Mouse (Mus musculus) forebrain, embryonic 15.5 days (tissue): ENCODE data around the gene Wfdc5. TPM values are rescaled to one million over a fixed set of nuclear protein-coding genes. Genes with fewer than 3 reads are reported as not detected.
A peak's percentile ranks its signal among the peaks of the same experiment; 100 is the strongest.

Experiments used
- ATAC-seq: fragments of 200-750 bp; cut with Nextera tagmentation; replicated peaks from 2 replicates; pipeline ENCODE4 v1.8.0; 2017; ENCODE audit warnings: mild to moderate bottlenecking, moderate TSS enrichment, moderate library complexity
- H3K27ac ChIP-seq: fragments of 300-500 bp; sonication (generic); replicated peaks from 2 replicates; pipeline ENCODE4 v1.5.1; 2015; ENCODE audit warnings: mild to moderate bottlenecking, inconsistent platforms
- H3K27me3 ChIP-seq: fragments of 300-500 bp; sonication (generic); 2 replicates; pipeline ENCODE4 v1.6.1; 2015; ENCODE audit warnings: inconsistent platforms
- H3K36me3 ChIP-seq: fragments of 300-500 bp; sonication (generic); 2 replicates; pipeline ENCODE4 v1.6.1; 2015; ENCODE audit warnings: mild to moderate bottlenecking, inconsistent platforms
- H3K4me1 ChIP-seq: fragments of 300-500 bp; sonication (generic); 2 replicates; pipeline ENCODE4 v1.6.1; 2015; ENCODE audit warnings: inconsistent platforms
- H3K4me2 ChIP-seq: fragments of 300-500 bp; sonication (generic); replicated peaks from 2 replicates; pipeline ENCODE4 v1.6.1; 2015; ENCODE audit warnings: mild to moderate bottlenecking, inconsistent platforms
- H3K4me3 ChIP-seq: fragments of 300-500 bp; sonication (generic); 2 replicates; pipeline ENCODE4 v1.5.1; 2015; ENCODE audit warnings: mild to moderate bottlenecking, inconsistent platforms
- H3K9ac ChIP-seq: fragments of 300-500 bp; sonication (generic); replicated peaks from 2 replicates; pipeline ENCODE4 v1.6.1; 2015; ENCODE audit warnings: mild to moderate bottlenecking, inconsistent platforms
- H3K9me3 ChIP-seq: fragments of 300-500 bp; sonication (generic); 2 replicates; pipeline ENCODE4 v1.6.1; 2016; ENCODE audit warnings: inconsistent platforms
- WGBS: fragments of 180-500 bp; shearing (Covaris S2); methylation state at CpG from one replicate; pipeline ENCODE4 v1.1.7; 2015; ENCODE audit warnings: mixed read lengths; 5-methylcytosine and 5-hydroxymethylcytosine counted together
- polyA plus RNA-seq: library from polyadenylated mRNA; unstranded; fragments of >200 nt; fragmentation: Nextera tagmentation; extraction: Ambion mirVana; gene quantifications from 2 replicates; pipeline ENCODE4 v1.2.1, GENCODE M21; 2015

Gene Wfdc5
- polyA plus RNA-seq, 1 experiment from 2014 or later, result not detected

DNA sequence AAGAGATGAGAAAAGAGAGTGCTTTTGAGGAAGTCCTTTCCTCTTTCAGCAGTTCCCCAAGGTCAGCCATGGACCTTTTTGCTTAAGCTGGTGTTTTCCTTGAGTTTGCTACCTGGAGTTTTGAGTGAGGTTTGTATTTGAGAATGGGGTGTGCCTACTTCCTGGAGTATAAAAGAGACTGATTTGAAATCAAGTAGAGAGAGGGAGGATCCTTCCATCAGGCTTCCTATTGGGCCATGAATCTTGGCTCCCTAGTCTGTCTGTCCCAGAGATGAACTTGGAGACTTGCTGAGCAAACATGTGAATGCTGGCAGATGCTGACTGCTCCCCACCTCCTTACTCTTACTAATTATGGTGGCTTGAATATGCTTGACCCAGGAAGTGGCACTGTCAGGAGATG lies 9.7 kb upstream of the Wfdc5 start:
- no peak for ATAC-seq
- Histone ChIP-seq H3K9ac (no peak overlapping the region), H3K27me3 (no peaks in the 10 kb centered on the region)

GRCm38 (mm10) chr2:164190576-164190975 lies 8.0 kb upstream of the Wfdc5 start, which contains the start of gene Wfdc12:
Gene Wfdc12 (minus strand): TSS chr2:164190608.
- WGBS, result 81% methylated on average over 6 of the region's 6 CpGs

More for the DNA sequence above, 9.7 kb upstream of the Wfdc5 start:
- no peak overlapping the region for H3K27ac ChIP-seq
- no peak overlapping the region for H3K4me2 ChIP-seq
- H3K9me3 ChIP-seq, result no peaks in the 10 kb centered on the region
- H3K4me3 ChIP-seq, result no peak overlapping the region
- H3K36me3 ChIP-seq, result no peaks in the 10 kb centered on the region
- no peaks in the 10 kb centered on the region for H3K4me1 ChIP-seq

DNA sequence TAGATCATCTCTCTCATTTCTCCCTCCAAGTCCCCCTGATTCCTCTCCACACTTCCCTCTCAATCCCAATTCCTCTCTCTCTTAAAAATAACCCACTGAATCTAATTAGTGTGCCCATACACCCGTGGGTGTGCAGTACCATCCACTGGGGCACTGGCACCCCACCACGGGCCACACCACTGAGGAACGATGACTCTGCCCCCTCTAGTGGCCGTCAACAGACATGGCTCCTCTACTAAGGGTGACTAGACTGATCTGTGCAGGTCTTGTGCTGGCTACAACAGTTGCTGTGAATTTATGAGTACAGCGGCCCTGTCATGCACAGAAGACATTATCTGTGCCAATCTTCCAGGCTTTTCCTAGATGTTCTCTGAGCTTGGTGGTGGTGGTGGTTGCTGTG lies 6.2 kb upstream of the Wfdc5 start:
- Histone ChIP-seq H3K4me3 (no peak overlapping the region), H3K27me3 (no peaks in the 10 kb centered on the region), H3K9ac (no peak overlapping the region), H3K9me3 (no peaks in the 10 kb centered on the region), H3K36me3 (no peaks in the 10 kb centered on the region), H3K4me1 (no peaks in the 10 kb centered on the region), H3K27ac (no peak overlapping the region), H3K4me2 (no peak overlapping the region)
- no peak for ATAC-seq
- 27% methylated on average over 5 of the region's 5 CpGs for WGBS

More at GRCm38 (mm10) chr2:164190576-164190975, 8.0 kb upstream of the Wfdc5 start, which contains the start of gene Wfdc12:
- no peaks in the 10 kb centered on the region for H3K27me3 ChIP-seq
- H3K27ac ChIP-seq, result no peak within 1 kb of the TSS
- H3K36me3 ChIP-seq, result no peaks in the 10 kb centered on the region
- H3K4me1 ChIP-seq, result no peaks in the 10 kb centered on the region
- H3K4me3 ChIP-seq, result no peak within 1 kb of the TSS
- no peak for ATAC-seq
- no peak within 1 kb of the TSS for H3K4me2 ChIP-seq
- no peak within 1 kb of the TSS for H3K9ac ChIP-seq
- no peaks in the 10 kb centered on the region for H3K9me3 ChIP-seq

DNA sequence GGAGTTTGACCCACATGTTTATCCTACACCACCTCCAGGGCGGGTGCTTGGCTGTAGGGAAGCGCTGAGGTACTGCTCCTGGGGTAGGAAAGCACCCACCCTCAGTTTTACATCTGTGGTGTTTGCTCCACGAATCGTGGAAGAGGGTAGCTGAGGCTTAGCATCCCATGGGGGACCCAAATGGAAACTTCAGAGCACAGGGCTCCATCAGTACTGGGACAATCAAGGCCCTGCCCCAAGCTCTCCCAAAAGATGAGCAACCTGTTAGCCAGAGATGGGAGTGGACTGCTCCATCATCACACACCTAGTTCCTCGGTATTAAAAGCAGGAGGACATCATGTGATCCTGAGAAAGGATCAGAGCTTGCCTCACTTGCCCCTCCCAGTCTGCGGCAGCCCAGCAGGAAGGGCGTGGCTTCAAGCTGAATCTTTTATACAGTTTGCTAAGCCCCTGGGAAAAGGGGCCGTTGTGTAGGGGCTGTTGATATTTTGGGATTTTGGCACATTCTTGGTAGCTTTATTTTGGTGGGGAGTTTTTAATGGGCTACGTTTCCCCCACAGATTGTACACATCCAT lies 1.7 kb upstream of the Wfdc5 start:
- no peaks in the 10 kb centered on the region for H3K4me1 ChIP-seq
- ATAC-seq, result no peak
- H3K9ac ChIP-seq, result no peak overlapping the region
- no peaks in the 10 kb centered on the region for H3K27me3 ChIP-seq
- no peak overlapping the region for H3K4me2 ChIP-seq
- no peak overlapping the region for H3K27ac ChIP-seq
- H3K4me3 ChIP-seq, result no peak overlapping the region
- H3K9me3 ChIP-seq, result no peaks in the 10 kb centered on the region
- WGBS, result 44% methylated on average over 9 of the region's 9 CpGs
- no peaks in the 10 kb centered on the region for H3K36me3 ChIP-seq

- Histone ChIP-seq H3K9me3 (no peaks in the 10 kb centered on the region), H3K36me3 (no peaks in the 10 kb centered on the region), H3K4me2 (no peak overlapping the region), H3K4me1 (no peaks in the 10 kb centered on the region), H3K27ac (no peak overlapping the region), H3K4me3 (no peak overlapping the region), H3K27me3 (no peaks in the 10 kb centered on the region), H3K9ac (no peak overlapping the region)
- ATAC-seq, result no peak
- WGBS, result 61% methylated on average over 9 of the region's 9 CpGs
These were observed 798 bp upstream of the Wfdc5 start for GRCm38 (mm10) chr2:164183340-164183739.

DNA sequence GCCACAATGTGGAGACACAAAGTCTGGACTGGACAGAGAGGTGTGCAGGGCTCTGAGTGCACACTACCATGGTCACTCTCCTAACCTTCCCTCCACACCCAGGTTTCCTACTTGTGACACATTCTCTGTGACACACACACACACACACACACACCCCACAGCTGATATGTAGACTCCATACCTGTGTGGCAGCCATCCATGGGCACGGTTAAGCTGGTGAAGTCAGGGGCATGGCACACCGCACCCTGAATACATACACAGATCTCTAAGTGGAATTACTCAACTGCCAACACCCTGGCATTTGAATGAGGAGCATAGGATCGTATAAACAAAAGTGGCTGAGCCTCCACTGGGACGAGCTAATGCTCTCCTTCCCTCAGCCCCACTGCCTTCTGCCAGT lies 1.8 kb downstream of the Wfdc5 start:
- H3K27me3 ChIP-seq, result no peaks in the 10 kb centered on the region
- 91% methylated on average over 4 of the region's 4 CpGs for WGBS
- no peak for ATAC-seq
- H3K4me3 ChIP-seq, result no peak overlapping the region
- no peaks in the 10 kb centered on the region for H3K36me3 ChIP-seq
- no peaks in the 10 kb centered on the region for H3K4me1 ChIP-seq
- H3K27ac ChIP-seq, result no peak overlapping the region
- no peaks in the 10 kb centered on the region for H3K9me3 ChIP-seq
- no peak overlapping the region for H3K9ac ChIP-seq
- H3K4me2 ChIP-seq, result no peak overlapping the region

GRCm38 (mm10) chr2:164180124-164180523 lies 2.4 kb downstream of the Wfdc5 start:
- ATAC-seq, result no peak
- 43% methylated on average over 3 of the region's 3 CpGs for WGBS
- no peak overlapping the region for H3K4me2 ChIP-seq
- H3K4me1 ChIP-seq, result no peaks in the 10 kb centered on the region
- no peaks in the 10 kb centered on the region for H3K27me3 ChIP-seq
- H3K9ac ChIP-seq, result no peak overlapping the region
- no peak overlapping the region for H3K4me3 ChIP-seq
- H3K36me3 ChIP-seq, result no peaks in the 10 kb centered on the region
- H3K9me3 ChIP-seq, result no peaks in the 10 kb centered on the region
- H3K27ac ChIP-seq, result no peak overlapping the region

DNA sequence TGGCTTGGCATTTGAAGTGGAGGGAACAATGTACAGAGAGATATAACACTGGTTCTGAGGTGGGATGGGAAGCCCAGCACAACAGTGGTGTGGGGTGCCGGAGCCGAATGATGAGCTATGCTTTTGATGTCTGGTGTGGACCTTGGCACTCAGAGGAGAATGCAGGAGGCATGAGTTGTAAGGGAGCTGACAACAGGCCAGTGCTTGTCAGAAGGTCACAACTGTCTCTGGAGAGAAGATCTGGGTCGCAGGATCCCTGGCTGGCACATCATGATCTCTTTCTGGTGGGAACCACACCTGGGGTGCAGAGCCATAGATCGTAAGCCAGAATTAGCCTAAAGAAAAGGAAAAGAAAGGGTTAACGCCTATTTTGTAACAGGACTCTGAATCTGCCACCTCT lies 4.7 kb downstream of the Wfdc5 start:
- Histone ChIP-seq H3K36me3 (no peaks in the 10 kb centered on the region), H3K4me3 (no peak overlapping the region), H3K27me3 (peaks cover 6% of the 10 kb centered on the region; the same call in 1 of the 2 replicates), H3K9ac (no peak overlapping the region), H3K4me2 (no peak overlapping the region), H3K4me1 (no peaks in the 10 kb centered on the region), H3K9me3 (no peaks in the 10 kb centered on the region), H3K27ac (no peak overlapping the region)
- no peak for ATAC-seq
- 86% methylated on average over 5 of the region's 5 CpGs for WGBS

DNA sequence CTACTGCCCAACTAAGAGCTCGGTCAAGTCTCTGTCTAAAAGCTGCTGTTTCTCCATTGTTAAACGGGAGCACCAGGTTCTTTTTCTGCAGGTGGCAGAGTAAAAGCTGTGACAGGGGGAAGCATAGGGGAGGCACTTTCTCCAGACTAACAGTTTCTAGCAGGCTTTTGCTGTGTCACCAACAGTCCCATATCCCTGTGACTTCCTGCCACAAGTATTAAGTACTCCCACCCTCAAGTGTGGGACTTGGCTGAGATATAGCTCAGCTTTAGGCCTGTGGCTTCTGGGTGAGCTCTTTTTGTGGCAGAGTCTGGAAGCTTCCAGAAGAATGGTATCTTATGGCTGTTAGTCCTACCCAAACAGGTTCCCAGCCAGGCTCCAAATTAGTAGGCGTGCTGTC lies 6.7 kb downstream of the Wfdc5 start:
- peaks cover 3% of the 10 kb centered on the region for H3K4me1 ChIP-seq
- H3K9me3 ChIP-seq, result no peaks in the 10 kb centered on the region
- H3K27ac ChIP-seq, result no peak overlapping the region
- 72% methylated on average over 3 of the region's 3 CpGs for WGBS
- ATAC-seq, result no peak
- no peak overlapping the region for H3K4me3 ChIP-seq
- no peak overlapping the region for H3K4me2 ChIP-seq
- H3K27me3 ChIP-seq, result peaks cover 21% of the 10 kb centered on the region
- no peaks in the 10 kb centered on the region for H3K36me3 ChIP-seq
- no peak overlapping the region for H3K9ac ChIP-seq

- Histone ChIP-seq H3K27ac (no peak overlapping the region), H3K4me1 (peaks cover 11% of the 10 kb centered on the region), H3K4me2 (no peak overlapping the region), H3K9me3 (no peaks in the 10 kb centered on the region), H3K9ac (no peak overlapping the region), H3K27me3 (peaks cover 31% of the 10 kb centered on the region), H3K36me3 (no peaks in the 10 kb centered on the region), H3K4me3 (no peak overlapping the region)
- no peak for ATAC-seq
- WGBS, result 75% methylated on average over 8 of the region's 8 CpGs
These were observed 7.7 kb downstream of the Wfdc5 start for GRCm38 (mm10) chr2:164174649-164175395.

DNA sequence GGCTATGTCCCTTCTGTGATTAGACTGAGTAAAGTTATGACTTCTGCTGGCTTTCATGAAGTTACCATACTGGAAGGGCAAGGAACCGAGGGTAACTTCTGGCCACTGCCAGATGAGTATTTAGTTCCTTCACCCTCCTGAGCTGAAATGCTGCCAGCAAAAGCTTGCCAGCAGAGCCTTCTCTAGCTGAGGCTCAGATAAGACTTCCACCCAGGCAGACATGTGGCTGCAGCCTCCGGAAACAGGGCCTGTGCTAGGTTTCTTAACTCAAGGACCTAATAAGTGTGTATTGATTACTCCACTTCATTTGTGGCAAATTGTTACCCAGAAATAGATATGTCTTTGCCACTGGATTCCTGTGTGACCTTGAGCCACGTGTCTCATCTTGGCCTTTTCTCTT lies 9.1 kb downstream of the Wfdc5 start:
- WGBS, result 66% methylated on average over 3 of the region's 3 CpGs
- Histone ChIP-seq H3K9ac (no peak overlapping the region), H3K36me3 (no peaks in the 10 kb centered on the region), H3K4me1 (peaks cover 14% of the 10 kb centered on the region), H3K4me2 (no peak overlapping the region), H3K9me3 (no peaks in the 10 kb centered on the region), H3K27me3 (peaks cover 45% of the 10 kb centered on the region), H3K4me3 (no peak overlapping the region), H3K27ac (no peak overlapping the region)
- no peak for ATAC-seq

GRCm38 (mm10) chr2:164170902-164171301 lies 11.6 kb downstream of the Wfdc5 start, which contains the start of gene Kcns1:
Gene Kcns1 (minus strand): TSS chr2:164171113.
- peaks cover 23% of the 10 kb centered on the region for H3K4me1 ChIP-seq
- no peaks in the 10 kb centered on the region for H3K36me3 ChIP-seq
- no peak within 1 kb of the TSS for H3K27ac ChIP-seq
- no peaks in the 10 kb centered on the region for H3K9me3 ChIP-seq
- ATAC-seq, result no peak
- H3K4me3 ChIP-seq, result peak within 1 kb of the TSS; percentile 34
- H3K27me3 ChIP-seq, result peaks cover 70% of the 10 kb centered on the region
- H3K4me2 ChIP-seq, result peak within 1 kb of the TSS; percentile 51
- peak within 1 kb of the TSS; percentile 21 for H3K9ac ChIP-seq
- under 1% methylated on average over 27 of the region's 29 CpGs for WGBS
